Mouse (Mus musculus) heart, embryonic 11.5 days (tissue): ENCODE data around the gene Gm17359. TPM values are rescaled to one million over a fixed set of nuclear protein-coding genes. Genes with fewer than 3 reads are reported as not detected.

ENCODE experiments used
- ATAC-seq: fragments of 200-750 bp; cut with Nextera tagmentation; replicated peaks from 2 replicates; pipeline ENCODE4 v1.8.0; 2017; ENCODE audit warnings: moderate library complexity; ENCODE audit not compliant: insufficient number of reproducible peaks, low FRiP score, low TSS enrichment
- H3K27ac ChIP-seq: fragments of 300-500 bp; sonication (generic); 2 replicates; pipeline ENCODE4 v1.5.1; 2014; ENCODE audit warnings: mild to moderate bottlenecking, low read depth, low read length
- H3K27me3 ChIP-seq: fragments of 300-500 bp; sonication (generic); 2 replicates; pipeline ENCODE4 v1.6.1; 2014; ENCODE audit warnings: mild to moderate bottlenecking, low read length, mixed read lengths; ENCODE audit not compliant: control insufficient read depth, insufficient read depth
- H3K36me3 ChIP-seq: fragments of 300-500 bp; sonication (generic); 2 replicates; pipeline ENCODE4 v1.6.1; 2014; ENCODE audit warnings: mild to moderate bottlenecking, low read length, moderate library complexity, mixed read lengths; ENCODE audit not compliant: control insufficient read depth, insufficient read depth
- H3K4me1 ChIP-seq: fragments of 300-500 bp; sonication (generic); 2 replicates; pipeline ENCODE4 v1.6.1; 2014; ENCODE audit warnings: low read length; ENCODE audit not compliant: control insufficient read depth, insufficient read depth
- H3K4me2 ChIP-seq: fragments of 300-500 bp; sonication (generic); 2 replicates; pipeline ENCODE4 v1.6.1; 2014; ENCODE audit warnings: mild to moderate bottlenecking, moderate library complexity
- H3K4me3 ChIP-seq: fragments of 300-500 bp; sonication (generic); 2 replicates; pipeline ENCODE4 v1.5.1; 2014; ENCODE audit warnings: low read depth, low read length
- H3K9ac ChIP-seq: fragments of 300-500 bp; sonication (generic); 2 replicates; pipeline ENCODE4 v1.6.1; 2014; ENCODE audit warnings: mild to moderate bottlenecking, low read depth, low read length, moderate library complexity
- H3K9me3 ChIP-seq: fragments of 300-500 bp; sonication (generic); replicated peaks from 2 replicates; pipeline ENCODE4 v1.6.1; 2016; ENCODE audit warnings: low read length; ENCODE audit not compliant: control insufficient read depth
- WGBS: fragments of 180-500 bp; shearing (Covaris S2); extraction: QIAGEN DNeasy Blood & Tissue Kit; methylation state at CpG from one replicate; pipeline ENCODE4 v1.1.7; 2014; ENCODE audit not compliant: insufficient replicate concordance; 5-methylcytosine and 5-hydroxymethylcytosine counted together
- polyA plus RNA-seq: library from polyadenylated mRNA; unstranded; fragments of >200 nt; fragmentation: Nextera tagmentation; extraction: Ambion mirVana; gene quantifications from 2 replicates; pipeline ENCODE4 v1.2.1, GENCODE M21; 2014

The Gm17359 gene
- polyA plus RNA-seq, 1 experiment from 2014 or later, result not detected

DNA sequence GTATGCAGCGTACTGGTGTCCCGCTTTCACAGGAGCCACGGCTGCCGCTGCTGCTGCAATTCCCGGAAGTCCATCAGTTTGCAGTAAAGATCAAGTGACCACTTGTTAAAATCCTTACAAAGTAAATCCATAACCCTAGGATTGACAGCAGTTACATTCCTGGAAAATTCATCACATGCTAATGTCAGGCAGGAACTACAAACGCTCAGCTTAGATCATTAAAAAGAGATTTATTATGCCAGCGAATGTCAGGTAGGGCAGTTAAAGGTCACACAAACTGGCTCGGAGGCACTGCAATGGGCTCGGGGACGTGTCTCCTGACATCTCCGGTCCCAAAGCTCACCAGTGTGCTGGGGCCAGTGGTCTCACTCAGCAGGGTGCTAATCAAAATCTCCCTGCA is 119.3 kb downstream of the Gm17359 start:
- Histone ChIP-seq H3K4me2 (no peak overlapping the region), H3K9ac (no peak overlapping the region), H3K27ac (no peak overlapping the region), H3K4me3 (no peak overlapping the region), H3K27me3 (no peaks in the 10 kb centered on the region), H3K9me3 (no peaks in the 10 kb centered on the region), H3K36me3 (peaks cover 3% of the 10 kb centered on the region; the same call in 1 of the 2 replicates), H3K4me1 (no peaks in the 10 kb centered on the region)
- no peak for ATAC-seq
- WGBS, result 64% methylated on average over 11 of the region's 11 CpGs

DNA sequence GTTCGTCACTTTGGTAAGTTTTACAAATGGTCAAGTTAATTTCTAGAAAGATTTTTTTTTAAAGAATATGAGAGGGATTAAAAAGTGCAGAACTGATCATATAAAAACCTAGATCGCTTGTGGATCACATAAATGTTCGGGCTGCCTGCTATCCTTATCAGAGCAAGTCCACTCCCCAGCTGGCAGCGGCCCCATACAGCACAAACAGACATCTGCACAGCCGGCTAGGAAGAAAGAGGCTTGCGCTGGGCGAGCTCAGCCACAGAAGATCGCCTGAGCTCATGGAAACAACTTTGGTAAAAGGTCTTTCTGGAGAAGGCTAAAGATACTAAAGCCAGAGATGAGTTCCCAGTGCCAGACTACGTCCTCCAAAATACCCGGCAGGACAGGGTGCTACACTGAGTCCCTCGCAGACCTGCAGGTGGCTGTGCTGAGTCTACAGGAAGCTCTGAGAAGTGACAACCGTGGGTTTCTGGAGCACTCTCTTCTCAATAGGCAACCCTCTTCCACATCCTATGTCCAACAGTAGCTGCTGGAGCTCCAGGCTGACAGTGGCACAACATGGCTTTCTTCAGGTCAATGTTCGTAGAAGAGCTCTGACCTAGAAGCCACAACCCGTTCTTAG is 122.3 kb downstream of the Gm17359 start:
- ATAC-seq, result no peak
- peaks cover 13% of the 10 kb centered on the region for H3K36me3 ChIP-seq
- no peaks in the 10 kb centered on the region for H3K4me1 ChIP-seq
- no peak overlapping the region for H3K9ac ChIP-seq
- 83% methylated on average over 14 of the region's 14 CpGs for WGBS
- no peak overlapping the region for H3K4me3 ChIP-seq
- no peaks in the 10 kb centered on the region for H3K9me3 ChIP-seq
- no peak overlapping the region for H3K27ac ChIP-seq
- H3K27me3 ChIP-seq, result no peaks in the 10 kb centered on the region
- no peak overlapping the region for H3K4me2 ChIP-seq

GRCm38 (mm10) chr3:79469440-79469839 is 133.0 kb downstream of the Gm17359 start:
- Histone ChIP-seq H3K36me3 (peaks cover 6% of the 10 kb centered on the region), H3K4me3 (no peak overlapping the region), H3K9me3 (no peaks in the 10 kb centered on the region), H3K9ac (no peak overlapping the region), H3K27ac (no peak overlapping the region), H3K27me3 (no peaks in the 10 kb centered on the region), H3K4me1 (peaks cover 2% of the 10 kb centered on the region; the same call in 1 of the 2 replicates), H3K4me2 (no peak overlapping the region)
- 88% methylated on average over 5 of the region's 5 CpGs for WGBS
- no peak for ATAC-seq

DNA sequence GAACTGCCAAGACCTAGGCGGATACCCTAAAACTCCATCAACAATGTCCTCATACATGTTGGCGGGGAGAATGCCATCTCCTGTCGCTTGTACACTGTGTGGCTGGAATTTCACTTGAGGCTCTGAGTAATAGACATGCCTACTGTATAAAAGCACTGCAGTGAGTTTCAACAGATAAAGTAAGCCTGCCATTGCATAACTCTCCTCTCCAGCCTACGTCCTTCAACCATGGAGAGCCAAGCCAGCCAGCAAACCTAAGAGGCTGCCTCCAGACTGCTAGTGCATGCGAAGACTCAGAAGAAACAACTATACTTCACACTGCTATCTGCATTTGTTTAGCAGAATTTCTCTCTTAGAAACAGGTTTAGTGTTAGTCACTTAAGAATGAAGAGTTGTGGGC is 135.9 kb downstream of the Gm17359 start:
- H3K4me2 ChIP-seq, result no peak overlapping the region
- no peaks in the 10 kb centered on the region for H3K27me3 ChIP-seq
- no peak overlapping the region for H3K9ac ChIP-seq
- H3K9me3 ChIP-seq, result no peaks in the 10 kb centered on the region
- no peak overlapping the region for H3K4me3 ChIP-seq
- peaks cover 2% of the 10 kb centered on the region; the same call in 1 of the 2 replicates for H3K4me1 ChIP-seq
- no peak overlapping the region for H3K27ac ChIP-seq
- no peak for ATAC-seq
- H3K36me3 ChIP-seq, result peaks cover 4% of the 10 kb centered on the region
- WGBS, result 91% methylated on average over 5 of the region's 5 CpGs

DNA sequence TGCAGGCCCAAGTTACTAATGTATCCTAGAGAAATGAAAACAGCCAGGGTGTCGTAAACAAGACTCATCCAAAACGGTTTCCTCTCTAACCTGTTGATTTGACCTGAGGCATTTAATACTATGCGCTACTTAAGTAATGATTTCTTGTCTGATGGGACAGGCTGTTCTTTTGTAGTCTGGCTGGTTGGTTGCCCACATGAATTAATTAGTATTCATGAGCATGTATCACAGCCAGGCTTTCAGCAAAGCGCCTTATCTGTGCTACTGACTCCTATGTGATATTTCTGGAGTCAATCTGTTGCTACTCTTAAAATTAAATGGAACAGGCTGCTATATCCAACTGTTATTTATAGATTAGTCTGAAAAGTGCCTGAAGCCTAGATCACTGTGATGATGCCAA is 138.4 kb downstream of the Gm17359 start:
- Histone ChIP-seq H3K9ac (no peak overlapping the region), H3K36me3 (peaks cover 4% of the 10 kb centered on the region; the same call in 1 of the 2 replicates), H3K4me2 (no peak overlapping the region), H3K4me1 (no peaks in the 10 kb centered on the region; the same call in 1 of the 2 replicates), H3K27ac (no peak overlapping the region), H3K9me3 (no peaks in the 10 kb centered on the region), H3K4me3 (no peak overlapping the region), H3K27me3 (no peaks in the 10 kb centered on the region)
- ATAC-seq, result no peak
- WGBS, result 75% methylated on average over 4 of the region's 4 CpGs

DNA sequence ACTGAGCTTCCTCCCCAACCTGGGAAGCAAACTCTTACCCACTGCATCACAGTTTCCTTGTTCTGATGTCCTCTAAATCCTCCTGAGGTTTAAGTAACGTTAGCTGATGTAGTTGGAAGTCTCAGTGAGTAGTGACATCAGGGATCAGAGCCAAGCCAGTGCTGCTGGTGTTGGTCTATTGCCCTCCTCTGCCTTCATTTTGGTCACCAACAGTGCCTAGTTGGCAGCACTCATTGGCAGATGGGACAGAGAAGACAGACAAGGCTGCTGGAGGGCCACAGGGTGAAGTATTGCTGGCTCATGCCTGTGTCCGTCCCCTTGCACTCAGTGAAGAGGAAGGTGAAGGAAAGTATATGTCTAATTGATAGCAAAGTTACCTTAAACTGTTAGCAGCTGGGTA is 139.5 kb downstream of the Gm17359 start:
- 81% methylated on average over 2 of the region's 2 CpGs for WGBS
- H3K36me3 ChIP-seq, result peaks cover 8% of the 10 kb centered on the region
- H3K4me1 ChIP-seq, result no peaks in the 10 kb centered on the region; the same call in 1 of the 2 replicates
- no peak for ATAC-seq
- no peak overlapping the region for H3K9ac ChIP-seq
- no peak overlapping the region for H3K4me3 ChIP-seq
- no peaks in the 10 kb centered on the region for H3K9me3 ChIP-seq
- H3K4me2 ChIP-seq, result no peak overlapping the region
- H3K27me3 ChIP-seq, result no peaks in the 10 kb centered on the region
- H3K27ac ChIP-seq, result no peak overlapping the region

DNA sequence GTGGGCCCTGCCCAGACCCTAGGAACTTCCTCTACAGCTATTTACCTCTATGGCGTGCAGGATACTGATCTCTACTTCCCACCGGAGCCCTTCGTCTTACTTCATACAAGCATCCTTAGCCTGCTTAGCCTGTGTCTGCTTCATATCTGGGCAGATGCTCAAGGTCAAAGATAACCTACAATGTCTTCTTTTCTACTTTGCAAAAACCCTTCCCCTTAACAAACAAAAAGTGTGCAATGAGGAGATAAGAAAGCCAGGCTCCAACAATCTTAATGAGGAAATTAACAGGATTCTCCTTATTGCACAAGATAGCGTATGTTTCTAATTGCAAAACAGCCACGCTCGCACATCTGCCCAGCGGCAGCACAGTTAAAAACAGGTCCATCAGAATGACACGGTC is 141.9 kb downstream of the Gm17359 start:
- ATAC-seq, result no peak
- H3K27me3 ChIP-seq, result no peaks in the 10 kb centered on the region
- 84% methylated on average over 8 of the region's 8 CpGs for WGBS
- no peak overlapping the region for H3K4me3 ChIP-seq
- H3K9me3 ChIP-seq, result no peaks in the 10 kb centered on the region
- H3K4me1 ChIP-seq, result no peaks in the 10 kb centered on the region; the same call in 1 of the 2 replicates
- H3K4me2 ChIP-seq, result no peak overlapping the region
- no peak overlapping the region for H3K9ac ChIP-seq
- H3K36me3 ChIP-seq, result peaks cover 11% of the 10 kb centered on the region
- no peak overlapping the region for H3K27ac ChIP-seq

- WGBS, result 82% methylated on average over 4 of the region's 4 CpGs
- no peaks in the 10 kb centered on the region for H3K27me3 ChIP-seq
- H3K36me3 ChIP-seq, result peaks cover 14% of the 10 kb centered on the region
- no peak overlapping the region for H3K4me3 ChIP-seq
- H3K4me1 ChIP-seq, result no peaks in the 10 kb centered on the region; the same call in 1 of the 2 replicates
- ATAC-seq, result no peak
- H3K4me2 ChIP-seq, result no peak overlapping the region
- H3K9ac ChIP-seq, result no peak overlapping the region
- H3K9me3 ChIP-seq, result no peaks in the 10 kb centered on the region
- H3K27ac ChIP-seq, result no peak overlapping the region
These were observed 142.4 kb downstream of the Gm17359 start for GRCm38 (mm10) chr3:79478880-79479279.
